Mouse (Mus musculus) forebrain, embryonic 12.5 days (tissue): ENCODE data around the gene Mcm9. TPM values are rescaled to one million over a fixed set of nuclear protein-coding genes. Genes with fewer than 3 reads are reported as not detected.

Source experiments
- ATAC-seq: fragments of 200-750 bp; cut with Nextera tagmentation; 2 replicates; pipeline ENCODE4 v1.8.0; 2017; ENCODE audit warnings: moderate TSS enrichment; ENCODE audit not compliant: low FRiP score
- H3K27ac ChIP-seq: fragments of 300-500 bp; sonication (generic); 2 replicates; pipeline ENCODE4 v1.5.1; 2016; ENCODE audit warnings: mild to moderate bottlenecking
- H3K27me3 ChIP-seq: fragments of 300-500 bp; sonication (generic); 2 replicates; pipeline ENCODE4 v1.6.1; 2016; ENCODE audit warnings: mild to moderate bottlenecking
- H3K36me3 ChIP-seq: fragments of 300-500 bp; sonication (generic); replicated peaks from 2 replicates; pipeline ENCODE4 v1.6.1; 2016; ENCODE audit warnings: mild to moderate bottlenecking
- H3K4me1 ChIP-seq: fragments of 300-500 bp; sonication (generic); 2 replicates; pipeline ENCODE4 v1.6.1; 2016
- H3K4me2 ChIP-seq: fragments of 300-500 bp; sonication (generic); 2 replicates; pipeline ENCODE4 v1.6.1; 2016; ENCODE audit warnings: mild to moderate bottlenecking, moderate library complexity
- H3K4me3 ChIP-seq: fragments of 300-500 bp; sonication (generic); replicated peaks from 2 replicates; pipeline ENCODE4 v1.5.1; 2016; ENCODE audit warnings: mild to moderate bottlenecking
- H3K9ac ChIP-seq: fragments of 300-500 bp; sonication (generic); 2 replicates; pipeline ENCODE4 v1.6.1; 2016; ENCODE audit warnings: mild to moderate bottlenecking
- H3K9me3 ChIP-seq: fragments of 300-500 bp; sonication (generic); 2 replicates; pipeline ENCODE4 v1.6.1; 2016
- WGBS: fragments of 180-500 bp; shearing (Covaris S2); methylation state at CpG from one replicate; pipeline ENCODE4 v1.1.7; 2016; 5-methylcytosine and 5-hydroxymethylcytosine counted together
- polyA plus RNA-seq: library from polyadenylated mRNA; unstranded; fragments of >200 nt; fragmentation: Nextera tagmentation; extraction: Ambion mirVana; gene quantifications from 2 replicates; pipeline ENCODE4 v1.2.1, GENCODE M21; 2016

Gene Mcm9
- polyA plus RNA-seq, 1 experiment from 2014 or later: 18.9 TPM

DNA sequence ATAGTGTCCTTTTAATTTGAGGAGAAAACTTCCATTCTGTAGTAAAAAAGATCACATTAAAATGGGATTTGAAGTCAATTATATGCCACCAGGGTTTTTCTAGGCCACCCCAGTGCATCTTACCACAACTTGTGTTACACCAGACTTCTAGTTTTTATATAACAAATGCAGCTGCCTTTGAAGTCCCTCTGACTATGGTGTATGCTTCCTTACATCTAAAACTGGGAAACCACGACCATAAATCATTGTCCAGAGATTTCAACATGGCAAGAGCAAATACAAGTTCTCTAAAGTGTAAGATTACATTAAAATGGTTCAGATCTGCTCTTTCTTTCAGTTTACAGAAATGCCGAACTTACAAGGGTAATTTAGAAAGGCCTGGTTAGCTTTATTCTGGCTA is 22.0 kb downstream of the Mcm9 start:
- Histone ChIP-seq H3K36me3 (peaks cover 61% of the 10 kb centered on the region), H3K4me2 (no peak overlapping the region), H3K4me1 (no peaks in the 10 kb centered on the region), H3K4me3 (no peak overlapping the region), H3K9ac (no peak overlapping the region), H3K27ac (no peak overlapping the region), H3K27me3 (no peaks in the 10 kb centered on the region), H3K9me3 (no peaks in the 10 kb centered on the region)
- WGBS: 87% methylated on average over 2 of the region's 2 CpGs
- no peak for ATAC-seq

GRCm38 (mm10) chr10:53605328-53605727 is 24.9 kb downstream of the Mcm9 start:
- peaks cover 70% of the 10 kb centered on the region for H3K36me3 ChIP-seq
- no peak overlapping the region for H3K27ac ChIP-seq
- H3K4me2 ChIP-seq: no peak overlapping the region
- no peaks in the 10 kb centered on the region for H3K27me3 ChIP-seq
- no peak overlapping the region for H3K9ac ChIP-seq
- no peaks in the 10 kb centered on the region for H3K9me3 ChIP-seq
- ATAC-seq: no peak
- WGBS: 74% methylated on average over 2 of the region's 2 CpGs
- H3K4me1 ChIP-seq: peaks cover 7% of the 10 kb centered on the region
- no peak overlapping the region for H3K4me3 ChIP-seq

DNA sequence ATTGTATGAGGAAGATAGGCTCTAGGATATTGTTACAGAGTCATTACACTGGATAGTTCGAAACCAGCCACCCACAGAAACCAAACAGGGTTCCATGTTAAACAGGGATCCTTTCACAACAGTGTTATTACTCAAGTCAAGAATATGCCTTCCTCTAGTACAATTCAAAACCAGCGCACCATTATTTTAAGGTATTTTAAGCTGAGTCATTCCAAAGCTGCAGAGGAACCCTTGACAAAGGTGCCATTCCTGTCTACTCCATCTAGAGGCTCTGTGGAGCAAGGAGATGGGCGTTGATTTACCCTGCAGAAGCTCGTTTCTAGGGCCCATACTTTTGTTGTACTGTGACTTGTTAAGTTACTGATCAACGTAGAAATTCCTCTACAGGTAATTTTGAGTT is 31.4 kb downstream of the Mcm9 start:
- Histone ChIP-seq H3K4me2 (peak overlapping the region; percentile 52), H3K9me3 (no peaks in the 10 kb centered on the region), H3K27me3 (no peaks in the 10 kb centered on the region), H3K36me3 (peaks cover 29% of the 10 kb centered on the region), H3K4me1 (peaks cover 27% of the 10 kb centered on the region), H3K27ac (no peak overlapping the region), H3K4me3 (peak overlapping the region; percentile 29), H3K9ac (peak overlapping the region; percentile 36; the same call in 1 of the 2 replicates)
- WGBS: 54% methylated on average over 5 of the region's 5 CpGs
- ATAC-seq: no peak

- under 1% methylated on average over 93 of the region's 99 CpGs for WGBS
- peak; percentile 36 for ATAC-seq
- Histone ChIP-seq H3K36me3 (peaks cover 17% of the 10 kb centered on the region), H3K9me3 (no peaks in the 10 kb centered on the region), H3K4me3 (peak overlapping the region; percentile 97), H3K27ac (peak overlapping the region; percentile 99), H3K4me1 (peaks cover 27% of the 10 kb centered on the region), H3K9ac (peak overlapping the region; percentile 97), H3K27me3 (no peaks in the 10 kb centered on the region), H3K4me2 (peak overlapping the region; percentile 55)
Observed at GRCm38 (mm10) chr10:53597121-53597881, 32.9 kb downstream of the Mcm9 start.

DNA sequence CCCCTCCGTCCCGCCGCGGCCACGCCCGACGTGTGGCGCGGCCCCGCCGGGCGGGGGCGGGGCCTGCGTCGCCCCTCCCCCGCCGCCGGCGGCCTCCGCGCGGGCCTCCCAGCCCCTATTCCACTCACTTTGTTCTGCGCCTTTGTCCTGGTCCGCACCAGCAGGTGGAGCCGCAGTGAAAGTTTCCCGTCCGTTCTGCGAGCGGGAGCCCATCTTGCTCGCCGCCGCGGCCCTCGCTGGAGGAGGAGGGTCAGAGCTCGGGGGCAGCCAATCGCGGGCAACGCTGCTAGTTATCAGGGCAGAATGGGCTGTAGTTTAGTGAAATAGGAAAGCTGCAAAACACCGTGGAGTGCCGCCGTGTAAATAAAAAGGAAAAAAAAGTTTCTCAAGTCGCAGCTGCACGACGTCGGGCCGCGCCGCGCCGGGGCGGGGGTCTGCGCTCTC is 33.5 kb downstream of the Mcm9 start, which contains the start of gene Asf1a:
TSS of gene Asf1a (plus strand) at position 81 of the 444 bp plus-strand sequence.
- ATAC-seq: peak; percentile 97
- WGBS: under 1% methylated on average over 47 of the region's 52 CpGs
- peak within 1 kb of the TSS; percentile 97 for H3K4me3 ChIP-seq

DNA sequence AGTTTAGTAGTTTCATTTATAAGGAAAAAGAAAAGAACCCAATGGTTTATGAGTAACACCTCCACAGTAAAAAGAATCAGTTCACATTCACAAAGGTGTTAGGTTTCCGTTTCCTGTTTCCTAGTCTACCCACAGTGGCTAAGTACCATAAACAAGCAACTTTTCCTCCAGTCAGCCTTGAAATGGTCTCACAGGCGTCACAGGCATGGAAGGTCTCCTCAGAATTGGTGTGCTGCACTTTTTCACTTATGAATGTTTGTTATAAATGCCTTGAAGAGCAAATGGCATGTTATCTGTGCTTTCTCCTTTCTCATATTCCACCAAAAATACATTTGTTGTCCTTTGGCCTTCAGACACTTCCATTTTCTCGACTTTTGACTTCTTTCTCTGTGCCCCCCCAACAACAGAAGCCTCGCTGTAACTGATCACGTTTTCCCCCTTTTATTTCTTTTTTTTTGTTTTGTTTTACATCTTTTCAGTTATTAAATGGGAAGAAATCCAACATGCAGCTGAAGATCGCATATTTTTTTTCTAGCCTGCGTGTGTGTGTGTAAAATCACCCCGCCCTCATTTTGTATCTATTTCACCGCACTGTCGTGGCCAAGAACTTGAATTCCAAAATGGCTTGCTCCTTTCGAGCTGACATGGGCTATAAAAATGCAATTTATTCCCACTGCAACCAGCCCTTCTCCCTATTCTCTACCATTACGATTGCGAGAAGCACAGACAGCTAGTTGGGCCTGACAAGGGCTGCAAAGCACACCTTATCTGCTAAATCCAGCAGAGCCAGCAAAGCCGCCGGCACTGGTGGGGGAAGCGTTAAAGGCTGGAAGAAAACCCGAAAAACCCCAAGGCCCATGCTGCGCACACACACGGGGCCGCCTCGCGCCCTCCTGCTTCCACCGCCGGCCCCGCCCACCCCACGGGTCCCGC is 34.2 kb downstream of the Mcm9 start:
- no peaks in the 10 kb centered on the region for H3K27me3 ChIP-seq
- peak overlapping the region; percentile 61 for H3K9ac ChIP-seq
- H3K4me1 ChIP-seq: peaks cover 26% of the 10 kb centered on the region
- no peak; the same call in 1 of the 2 replicates for ATAC-seq
- H3K4me2 ChIP-seq: peak overlapping the region; percentile 75
- no peaks in the 10 kb centered on the region for H3K9me3 ChIP-seq
- peak overlapping the region; percentile 90 for H3K27ac ChIP-seq
- peak overlapping the region; percentile 97 for H3K4me3 ChIP-seq
- 12% methylated on average over 23 of the region's 27 CpGs for WGBS
- peaks cover 8% of the 10 kb centered on the region for H3K36me3 ChIP-seq

More for the DNA sequence above, 33.5 kb downstream of the Mcm9 start, which contains the start of gene Asf1a:
- peak within 1 kb of the TSS; percentile 99 for H3K27ac ChIP-seq
- peaks cover 15% of the 10 kb centered on the region for H3K36me3 ChIP-seq
- no peaks in the 10 kb centered on the region for H3K27me3 ChIP-seq
- peak within 1 kb of the TSS; percentile 97 for H3K9ac ChIP-seq
- H3K4me2 ChIP-seq: peak within 1 kb of the TSS; percentile 75
- no peaks in the 10 kb centered on the region for H3K9me3 ChIP-seq
- H3K4me1 ChIP-seq: peaks cover 27% of the 10 kb centered on the region

DNA sequence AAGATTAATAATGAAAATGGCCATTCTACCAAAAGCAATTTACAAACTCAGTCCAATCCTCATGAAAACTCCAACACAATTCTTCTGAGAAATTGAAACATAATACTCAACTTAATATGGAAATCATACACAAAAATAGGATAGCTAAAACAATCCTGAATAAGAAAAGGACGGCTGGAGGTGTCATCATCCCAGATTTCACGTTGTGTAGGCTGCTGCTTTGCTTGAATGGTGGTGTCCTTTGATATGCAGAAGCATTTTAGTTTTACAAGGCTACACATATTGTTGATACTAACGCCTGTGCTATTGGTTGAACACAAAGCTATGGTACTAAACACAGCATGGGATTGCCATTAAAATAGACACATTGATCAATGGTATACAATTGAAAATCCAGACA is 44.5 kb downstream of the Mcm9 start:
- no peak overlapping the region for H3K4me2 ChIP-seq
- H3K4me3 ChIP-seq: no peak overlapping the region
- no peaks in the 10 kb centered on the region for H3K36me3 ChIP-seq
- no peaks in the 10 kb centered on the region for H3K9me3 ChIP-seq
- WGBS: 66% methylated on average over 3 of the region's 3 CpGs
- H3K4me1 ChIP-seq: peaks cover 4% of the 10 kb centered on the region
- H3K27me3 ChIP-seq: no peaks in the 10 kb centered on the region
- no peak overlapping the region for H3K9ac ChIP-seq
- H3K27ac ChIP-seq: no peak overlapping the region
- no peak for ATAC-seq

DNA sequence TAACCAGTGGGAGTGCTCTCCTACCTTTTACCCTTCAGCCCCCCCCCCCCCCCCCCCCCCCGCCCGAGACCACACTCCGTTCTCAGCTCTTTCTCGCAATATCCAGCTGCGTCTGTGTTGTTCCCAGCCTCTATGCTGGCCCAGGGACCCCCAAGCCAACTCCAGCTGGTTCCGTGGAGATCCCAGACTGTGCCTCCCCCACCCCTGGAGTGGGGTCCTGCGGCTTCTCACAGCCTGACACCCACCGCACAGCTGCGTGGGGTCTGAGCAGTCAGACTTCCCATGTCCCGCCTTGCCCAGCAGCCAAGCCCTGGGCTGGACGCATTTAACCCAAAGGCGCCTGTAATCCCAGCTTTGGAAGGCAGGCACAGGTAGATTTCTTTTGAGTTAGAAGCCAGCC is 49.2 kb downstream of the Mcm9 start:
- 22% methylated on average over 7 of the region's 12 CpGs for WGBS
- no peak overlapping the region for H3K27ac ChIP-seq
- no peaks in the 10 kb centered on the region for H3K27me3 ChIP-seq
- H3K4me3 ChIP-seq: peak overlapping the region; percentile 31
- peak; percentile 51 for ATAC-seq
- no peak overlapping the region for H3K9ac ChIP-seq
- no peaks in the 10 kb centered on the region for H3K9me3 ChIP-seq
- no peaks in the 10 kb centered on the region for H3K36me3 ChIP-seq
- peaks cover 13% of the 10 kb centered on the region for H3K4me1 ChIP-seq
- peak overlapping the region; percentile 59 for H3K4me2 ChIP-seq

DNA sequence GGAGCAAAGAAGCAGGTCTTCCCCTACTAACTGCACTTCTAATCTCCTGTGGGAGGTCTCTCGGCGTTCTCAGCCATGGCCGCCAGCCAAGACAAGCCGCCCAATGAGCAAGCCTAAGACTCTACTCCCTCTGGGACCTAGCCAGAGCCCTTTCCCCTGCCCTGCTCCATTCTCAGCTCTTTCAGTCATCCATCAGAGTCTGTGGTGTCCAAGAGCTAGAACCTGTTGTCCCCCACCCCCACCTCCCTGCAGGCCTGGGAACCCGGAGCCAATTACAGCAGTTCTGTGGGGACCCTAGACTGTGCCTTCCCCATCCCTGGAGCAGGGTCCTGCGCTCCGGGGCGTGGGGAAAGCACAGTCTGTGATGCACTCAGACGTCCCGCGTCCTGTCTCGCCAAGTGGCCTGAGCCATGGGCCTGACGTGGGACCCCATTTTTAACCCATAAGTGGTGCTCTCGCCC is 49.6 kb downstream of the Mcm9 start:
- H3K27me3 ChIP-seq: no peaks in the 10 kb centered on the region
- H3K4me1 ChIP-seq: peaks cover 13% of the 10 kb centered on the region
- no peaks in the 10 kb centered on the region for H3K9me3 ChIP-seq
- H3K9ac ChIP-seq: no peak overlapping the region
- no peaks in the 10 kb centered on the region for H3K36me3 ChIP-seq
- WGBS: 13% methylated on average over 14 of the region's 14 CpGs
- peak overlapping the region; percentile 31 for H3K4me3 ChIP-seq
- ATAC-seq: peak; percentile 84
- peak overlapping the region; percentile 8; the same call in 1 of the 2 replicates for H3K27ac ChIP-seq
- H3K4me2 ChIP-seq: peak overlapping the region; percentile 59

- H3K27me3 ChIP-seq: no peaks in the 10 kb centered on the region
- H3K4me1 ChIP-seq: peaks cover 13% of the 10 kb centered on the region
- peak overlapping the region; percentile 8; the same call in 1 of the 2 replicates for H3K27ac ChIP-seq
- no peaks in the 10 kb centered on the region for H3K9me3 ChIP-seq
- peak; percentile 62; the same call in 1 of the 2 replicates for ATAC-seq
- peak overlapping the region; percentile 59 for H3K4me2 ChIP-seq
- no peaks in the 10 kb centered on the region for H3K36me3 ChIP-seq
- WGBS: 31% methylated on average over 7 of the region's 7 CpGs
- peak overlapping the region; percentile 31; the same call in 1 of the 2 replicates for H3K4me3 ChIP-seq
- H3K9ac ChIP-seq: no peak overlapping the region
Observed at GRCm38 (mm10) chr10:53580137-53580536, 50.1 kb downstream of the Mcm9 start.

- Histone ChIP-seq H3K27me3 (no peaks in the 10 kb centered on the region), H3K27ac (no peak overlapping the region), H3K4me2 (no peak overlapping the region), H3K4me3 (no peak overlapping the region), H3K36me3 (no peaks in the 10 kb centered on the region; the same call in 1 of the 2 replicates), H3K9me3 (no peaks in the 10 kb centered on the region), H3K4me1 (no peaks in the 10 kb centered on the region), H3K9ac (no peak overlapping the region)
- no peak for ATAC-seq
Observed at GRCm38 (mm10) chr10:53568531-53568930, 61.7 kb downstream of the Mcm9 start.

DNA sequence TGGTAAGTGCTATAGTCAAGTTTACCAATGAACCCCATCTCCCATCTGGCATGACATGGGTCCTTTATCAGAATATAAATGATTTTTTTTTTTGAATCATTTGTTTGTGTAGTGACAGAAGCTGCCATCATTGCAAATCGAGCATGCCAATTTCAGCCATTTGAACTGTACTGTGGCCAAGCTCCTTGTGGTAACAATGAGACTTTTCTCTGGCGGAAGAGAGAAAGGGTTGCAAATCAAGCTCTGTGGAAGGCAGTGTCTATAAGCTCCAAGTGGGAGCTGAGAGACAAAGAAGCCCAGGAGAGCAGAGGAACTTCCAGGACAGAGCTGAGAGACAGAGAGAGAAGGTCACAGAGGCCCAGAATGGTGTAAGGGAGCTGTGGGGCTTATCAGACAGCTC is 64.7 kb downstream of the Mcm9 start:
- no peaks in the 10 kb centered on the region for H3K9me3 ChIP-seq
- 75% methylated on average over 2 of the region's 2 CpGs for WGBS
- no peak overlapping the region for H3K4me3 ChIP-seq
- H3K4me2 ChIP-seq: no peak overlapping the region
- H3K36me3 ChIP-seq: no peaks in the 10 kb centered on the region; the same call in 1 of the 2 replicates
- no peak overlapping the region for H3K9ac ChIP-seq
- H3K27me3 ChIP-seq: no peaks in the 10 kb centered on the region
- no peak overlapping the region for H3K27ac ChIP-seq
- no peaks in the 10 kb centered on the region for H3K4me1 ChIP-seq
- no peak for ATAC-seq
